Mouse (Mus musculus): ENCODE results near the gene Stam2.

DNA sequence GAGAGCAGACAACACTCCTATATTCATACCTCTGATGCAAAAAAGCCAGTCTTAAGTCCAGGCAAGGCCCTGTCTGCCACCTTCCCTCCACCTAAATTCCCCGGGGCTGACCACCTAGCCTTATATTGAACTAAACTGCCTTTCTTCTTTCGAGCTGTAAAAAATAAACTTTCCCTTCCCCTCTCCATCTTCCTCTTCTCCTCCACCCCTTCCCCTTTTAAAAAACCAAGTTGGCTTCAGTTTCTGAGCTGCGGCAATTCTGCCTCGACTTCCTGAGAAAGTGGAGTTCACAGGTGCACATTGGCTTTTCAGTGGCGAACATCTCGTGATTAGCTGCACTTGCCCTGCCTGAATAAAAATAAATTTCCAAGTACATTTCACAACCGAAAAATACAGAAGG lies 20.4 kb upstream of the Stam2 start:
- no peak for TF ChIP-seq EP300 (IDR thresholded peaks at IDR 0.05; ENCODE audit: low read depth)
- no peak for TF ChIP-seq CTCF (IDR thresholded peaks at IDR 0.05; ENCODE audit: low read depth)

All from liver, postnatal 0 days (tissue).